Mouse (Mus musculus) common myeloid progenitor, adult 5-6 weeks (primary cell): ENCODE measurements at regions not wholly inside any gene's neighbourhood (a gene's known extent, or its start where the extent isn't known, plus 50 kb on each side); places are given as distances from the start of the nearest gene placed in this dataset.
A peak's percentile ranks its signal among the peaks of the same experiment; 100 is the strongest.
"Not testable (repeated sequence)": the region's sequence is repeated elsewhere in the genome, so short reads cannot be mapped to it uniquely, and the experiment has no call there.

Source experiments
- ATAC-seq: replicated peaks from 2 replicates; pipeline ENCODE4 v1.8.0; 2016; ENCODE audit warnings: low read depth, mild to moderate bottlenecking, moderate TSS enrichment, inconsistent platforms; ENCODE audit not compliant: poor library complexity, severe bottlenecking

- ATAC-seq, result no peak
Measured at GRCm38 (mm10) chr5:12639549-12639948, 256.4 kb downstream of the Sema3d start.

GRCm38 (mm10) chr5:12646269-12646668, 263.1 kb downstream of the Sema3d start:
- ATAC-seq, result no peak

DNA sequence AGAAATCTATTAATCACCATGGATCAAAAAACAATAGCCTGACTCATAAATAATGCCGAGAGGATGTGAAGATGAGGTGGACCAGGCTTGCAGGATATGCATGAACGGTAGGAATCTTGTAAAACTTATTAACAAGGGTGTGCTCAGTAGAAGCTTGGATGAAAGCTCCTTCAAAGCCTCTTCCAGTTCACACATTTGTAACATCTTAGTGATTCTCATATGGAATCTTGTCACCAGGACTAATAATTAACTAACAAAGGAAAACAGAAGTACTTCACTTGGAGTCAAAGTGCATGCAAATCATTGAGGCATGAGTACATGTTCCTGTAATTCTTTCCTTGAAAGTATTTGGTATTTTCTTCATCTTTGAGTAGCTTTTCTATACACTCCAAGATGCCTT, 290.5 kb downstream of the Sema3d start:
- ATAC-seq, result no peak

DNA sequence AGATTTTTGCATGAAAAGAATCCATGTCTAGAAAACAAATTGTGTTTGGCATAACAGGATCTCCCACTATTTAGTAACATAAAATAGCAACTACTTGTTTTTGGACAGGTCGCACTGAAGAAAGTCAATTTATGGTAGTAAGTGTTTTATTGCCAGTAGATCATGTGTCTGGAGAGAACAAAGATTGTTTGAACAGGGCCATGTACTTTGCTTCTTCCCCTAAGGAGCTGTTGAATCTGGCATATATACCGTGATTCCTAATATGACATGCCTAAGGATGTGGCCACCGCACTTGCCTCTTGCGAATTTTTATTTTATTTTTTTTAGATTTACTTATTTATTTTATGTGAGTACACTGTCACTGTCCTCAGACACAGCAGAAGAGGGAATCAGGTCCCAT, 290.9 kb downstream of the Sema3d start:
- ATAC-seq, result no peak

- no peak for ATAC-seq
Measured at GRCm38 (mm10) chr5:12676712-12677111, 293.5 kb downstream of the Sema3d start.

DNA sequence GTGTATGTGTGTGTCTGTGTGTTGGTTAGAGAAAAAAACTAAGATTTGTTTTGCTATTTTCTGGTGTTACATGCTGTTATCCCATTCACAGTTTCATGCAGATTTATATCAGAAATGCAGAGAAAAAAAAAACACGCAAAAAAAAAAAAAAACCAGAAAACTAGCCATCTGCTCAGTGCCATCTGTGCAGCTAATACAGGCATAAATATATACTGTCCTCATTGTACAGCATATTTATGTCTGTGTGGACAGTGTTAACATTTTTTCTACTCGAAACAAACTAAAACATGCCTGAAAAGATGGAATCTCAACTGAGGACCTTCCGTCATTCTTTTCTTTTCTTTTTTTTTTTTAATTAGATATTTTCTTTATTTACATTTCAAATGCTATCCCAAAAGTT, 331.7 kb downstream of the Sema3d start:
- ATAC-seq, result no peak

GRCm38 (mm10) chr5:12751514-12751913, 368.3 kb downstream of the Sema3d start:
- ATAC-seq, result no peak

- ATAC-seq, result no peak
Measured at GRCm38 (mm10) chr5:12759634-12760033, 365.6 kb upstream of the Sema3a start.

DNA sequence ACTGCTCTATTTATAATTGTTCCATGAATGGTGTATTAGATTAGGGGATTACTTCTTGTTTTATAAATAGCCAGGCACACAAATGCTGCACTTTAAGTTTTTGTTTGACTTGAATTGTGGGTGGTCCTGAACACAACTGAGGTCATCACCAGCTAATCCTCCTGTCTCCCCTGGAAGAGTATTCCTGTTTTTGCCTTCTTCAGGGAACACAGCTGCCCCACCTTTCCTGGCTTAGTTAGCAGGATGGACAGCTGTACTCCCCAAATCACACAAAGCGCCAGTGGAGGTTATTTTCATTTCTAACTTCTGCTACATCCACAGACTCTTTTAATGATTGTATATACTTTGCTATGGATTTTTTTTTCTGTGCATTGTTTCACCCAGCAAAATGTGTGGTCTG, 357.8 kb upstream of the Sema3a start:
- ATAC-seq, result no peak

DNA sequence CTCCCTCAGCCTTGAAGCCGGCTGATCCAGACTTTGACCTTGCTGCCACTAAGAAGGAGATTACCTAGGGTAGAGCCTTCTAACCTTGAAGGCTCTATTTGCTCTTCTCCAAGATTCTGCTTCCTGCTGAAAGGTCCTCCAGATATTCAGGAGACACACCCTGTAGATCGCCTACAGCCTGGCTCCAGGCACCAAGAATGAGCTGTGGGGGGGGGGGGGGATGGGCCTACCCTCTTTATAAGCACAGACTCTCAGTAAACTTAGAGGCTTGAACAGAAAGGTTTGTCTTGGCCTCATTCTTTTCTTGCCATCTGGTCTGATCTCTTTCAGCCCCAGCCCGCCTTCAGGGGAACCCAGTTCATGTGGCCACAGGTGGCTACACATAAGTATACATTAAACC, 342.5 kb upstream of the Sema3a start:
- ATAC-seq, result no peak

DNA sequence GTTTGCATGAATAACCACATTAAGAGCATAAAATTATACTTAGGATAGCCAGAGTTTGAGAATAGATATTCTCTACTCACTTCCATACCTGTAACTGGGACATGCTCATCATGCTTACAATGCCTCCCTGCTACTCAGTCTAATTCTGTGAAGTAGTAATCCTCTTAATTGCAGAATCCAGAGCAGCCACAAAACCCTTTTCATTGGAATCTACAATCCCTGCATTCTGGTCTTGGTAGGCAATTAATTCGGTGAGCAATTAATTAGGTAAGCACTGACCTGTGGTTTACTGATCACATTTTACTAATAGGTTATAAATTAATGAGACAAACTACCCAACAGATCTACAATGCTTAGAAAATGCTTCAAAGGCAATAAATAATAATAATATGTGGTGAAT, 316.5 kb upstream of the Sema3a start:
- no peak for ATAC-seq

DNA sequence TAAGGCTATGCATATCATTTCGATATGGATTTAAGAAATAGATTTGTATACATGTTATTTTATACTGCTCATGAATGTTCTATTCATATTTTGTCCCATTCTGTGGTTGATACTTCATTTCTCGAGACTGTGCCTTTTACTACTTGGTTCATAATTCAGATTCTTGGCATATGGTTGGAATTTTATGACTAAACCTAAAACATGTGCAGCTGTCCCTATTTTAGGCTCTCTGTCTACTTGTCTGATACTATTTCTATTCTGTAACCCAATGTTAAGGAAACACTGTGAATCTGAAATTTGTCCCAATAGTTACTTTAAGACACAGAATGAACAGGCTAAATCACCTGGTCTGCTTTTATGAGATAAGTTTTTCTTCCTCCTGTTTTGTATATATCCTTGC, 315.3 kb upstream of the Sema3a start:
- ATAC-seq, result no peak

GRCm38 (mm10) chr5:12847207-12847606, 278.0 kb upstream of the Sema3a start:
- not testable (repeated sequence) for ATAC-seq

- ATAC-seq, result no peak
Measured at GRCm38 (mm10) chr5:12856869-12857268, 268.3 kb upstream of the Sema3a start.

- no peak for ATAC-seq
Measured at GRCm38 (mm10) chr5:12868355-12869217, 256.6 kb upstream of the Sema3a start.

GRCm38 (mm10) chr5:12872888-12873287, 252.3 kb upstream of the Sema3a start:
- no peak for ATAC-seq

GRCm38 (mm10) chr5:12877595-12878296, 247.5 kb upstream of the Sema3a start:
- peak; percentile 25; the same call in 1 of the 2 replicates for ATAC-seq

GRCm38 (mm10) chr5:12892333-12892732, 232.9 kb upstream of the Sema3a start:
- no peak for ATAC-seq

- ATAC-seq, result no peak
Measured at GRCm38 (mm10) chr5:12894638-12895037, 230.6 kb upstream of the Sema3a start.

- ATAC-seq, result no peak
Measured at GRCm38 (mm10) chr5:12910741-12911140, 214.5 kb upstream of the Sema3a start.

DNA sequence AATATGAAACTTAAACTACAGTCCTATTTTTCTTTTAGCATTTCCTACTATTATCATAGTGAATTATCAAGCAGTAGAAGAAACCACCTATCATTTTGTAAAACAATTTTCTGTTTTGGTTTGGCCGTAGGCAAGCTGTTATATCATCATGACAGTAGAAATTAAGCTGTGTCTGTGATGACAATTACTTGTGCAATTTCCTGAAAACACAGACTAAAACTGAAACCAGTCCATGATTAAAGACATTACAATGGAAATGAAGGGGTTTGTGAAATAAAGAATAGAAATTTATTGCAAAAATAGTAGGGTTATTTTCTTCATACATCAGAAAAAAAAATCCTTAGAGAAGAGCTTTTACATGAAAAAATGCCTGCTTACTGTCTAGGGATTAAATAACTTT, 210.8 kb upstream of the Sema3a start:
- ATAC-seq, result no peak

DNA sequence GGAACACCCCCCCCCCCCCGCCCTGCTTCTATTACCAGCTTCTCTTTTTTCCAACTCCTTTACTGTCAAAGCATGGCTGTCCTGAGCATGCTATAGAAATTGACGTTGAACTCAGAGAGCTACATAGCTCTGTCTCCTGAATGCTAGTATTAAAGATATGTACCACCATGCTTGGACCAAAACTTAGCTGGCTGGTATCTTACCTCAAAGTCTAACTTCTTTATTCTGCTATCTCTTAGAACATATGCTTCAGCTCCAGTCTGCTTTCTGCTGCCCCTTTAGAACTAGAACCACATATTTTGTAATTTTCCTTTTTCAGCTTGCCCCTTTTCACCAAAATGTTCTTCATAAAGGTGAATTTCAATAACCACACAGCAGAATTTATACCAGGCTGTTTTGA, 205.9 kb upstream of the Sema3a start:
- no peak for ATAC-seq
